Mouse (Mus musculus): ENCODE results near the gene Rrp15. TPM values are rescaled to one million over a fixed set of nuclear protein-coding genes. Genes with fewer than 3 reads are reported as not detected.

Rrp15 gene
- polyA plus RNA-seq (2014; fragmentation: Nextera tagmentation; extraction: Ambion mirVana) = 89.0 and 94.1 TPM in 2 replicates

DNA sequence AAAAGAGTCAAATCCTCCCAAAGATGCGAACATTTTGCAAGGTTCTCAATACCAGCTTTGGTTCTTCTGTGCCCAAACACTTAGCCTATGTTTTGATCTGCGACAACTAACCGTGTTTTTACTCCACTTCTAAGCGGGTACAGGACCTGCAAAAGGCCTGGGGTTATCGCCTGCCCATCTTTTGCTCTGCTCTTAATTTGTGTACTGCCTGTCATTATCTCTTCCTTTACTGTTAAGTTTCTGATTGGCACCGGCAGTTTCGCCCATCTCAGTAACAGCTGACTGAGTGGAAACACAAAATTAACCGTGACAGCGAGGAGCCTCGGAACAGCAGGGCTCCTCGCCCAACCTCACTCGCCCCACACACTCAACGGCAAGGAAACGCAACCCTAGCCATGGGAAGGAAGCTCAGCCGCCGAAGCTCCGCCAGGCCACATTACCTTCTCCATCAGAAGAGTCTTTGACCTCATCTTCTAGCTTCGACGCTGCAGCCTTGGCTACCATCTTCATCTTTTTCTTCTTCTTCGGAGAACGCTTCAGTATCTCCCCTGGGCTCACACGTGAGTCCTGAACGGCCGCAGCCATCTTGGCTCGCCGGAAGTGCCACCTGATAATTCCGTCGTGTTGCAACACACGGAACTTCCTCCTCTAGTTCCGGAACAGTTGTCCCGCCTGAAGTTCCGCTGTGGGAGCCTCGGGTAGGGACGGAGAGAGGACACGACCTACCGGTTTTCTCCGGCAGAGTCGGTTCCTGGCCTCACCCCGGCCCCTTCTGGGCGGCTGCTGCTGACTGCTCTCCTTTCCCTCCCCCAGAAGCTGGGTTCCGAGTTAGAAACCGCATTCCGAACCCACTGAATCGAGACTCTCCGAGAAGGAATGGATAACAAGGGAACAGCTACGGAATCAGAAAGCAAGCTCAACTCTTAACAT lies at the start of gene Rrp15:
Gene Rrp15, minus strand, starts transcription at position 635 of the 930 bp plus-strand sequence.
- H3K27ac ChIP-seq (replicated peaks; ENCODE audit: low read depth, low read length) = 0 out of 2 replicates have a peak within 1 kb of the TSS, but pooled peaks have one; percentile 47
- no peaks in the 10 kb centered on the region for H3K36me3 ChIP-seq (ENCODE audit: control insufficient read depth, insufficient read depth, low read length)
- DNase-seq (ENCODE audit: low spot score) (peak; percentile 95), ATAC-seq (ENCODE audit: insufficient number of reproducible peaks, low FRiP score, low TSS enrichment, low read depth) (peak; percentile 87)
- peak within 1 kb of the TSS; percentile 84 for H3K4me2 ChIP-seq (ENCODE audit: low read depth, severe bottlenecking)
- H3K4me1 ChIP-seq (ENCODE audit: control insufficient read depth, insufficient read depth, low read length) = peaks cover 9% of the 10 kb centered on the region
- under 1% methylated on average over 46 of the region's 46 CpGs for WGBS
- H3K27me3 ChIP-seq (ENCODE audit: control insufficient read depth, insufficient read depth, low read length) = no peaks in the 10 kb centered on the region
- peak within 1 kb of the TSS; percentile 84 for H3K4me3 ChIP-seq (ENCODE audit: low read depth, low read length)
- H3K9me3 ChIP-seq (ENCODE audit: control insufficient read depth, low read length) = no peaks in the 10 kb centered on the region
- peak within 1 kb of the TSS; percentile 89 for H3K9ac ChIP-seq (ENCODE audit: low read length)

DNA sequence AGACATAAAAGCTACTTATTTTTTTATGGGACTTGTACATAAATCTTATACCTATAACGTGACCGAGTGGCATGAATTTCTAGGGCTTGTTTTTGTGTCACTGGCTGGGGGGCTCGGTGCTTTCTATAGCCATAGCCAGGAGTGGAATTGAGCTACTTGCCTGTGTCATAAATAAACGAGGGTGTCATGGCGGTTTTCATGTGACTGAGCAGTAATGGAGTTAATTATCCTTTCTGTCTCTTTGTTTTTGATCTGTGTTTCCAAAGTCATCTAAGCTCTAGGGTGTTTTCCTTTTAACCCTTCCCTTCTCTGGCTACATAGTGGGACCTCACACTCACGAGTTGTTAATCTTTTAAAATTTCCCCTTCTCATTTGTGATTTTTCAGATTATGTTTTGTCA lies 48.8 kb upstream of the Rrp15 start:
- no peak overlapping the region for H3K9ac ChIP-seq (ENCODE audit: low read length)
- WGBS = 25% methylated on average over 6 of the region's 6 CpGs
- no peak overlapping the region for H3K27ac ChIP-seq (replicated peaks; ENCODE audit: low read depth, low read length)
- ATAC-seq (ENCODE audit: insufficient number of reproducible peaks, low FRiP score, low TSS enrichment, low read depth) (no peak), DNase-seq (ENCODE audit: low spot score) (no peak)
- no peaks in the 10 kb centered on the region for H3K4me1 ChIP-seq (ENCODE audit: control insufficient read depth, insufficient read depth, low read length)
- H3K27me3 ChIP-seq (ENCODE audit: control insufficient read depth, insufficient read depth, low read length) = no peaks in the 10 kb centered on the region
- no peaks in the 10 kb centered on the region for H3K36me3 ChIP-seq (ENCODE audit: control insufficient read depth, insufficient read depth, low read length)
- no peak overlapping the region for H3K4me2 ChIP-seq (ENCODE audit: low read depth, severe bottlenecking)
- no peaks in the 10 kb centered on the region for H3K9me3 ChIP-seq (ENCODE audit: control insufficient read depth, low read length)
- H3K4me3 ChIP-seq (ENCODE audit: low read depth, low read length) = no peak overlapping the region

DNA sequence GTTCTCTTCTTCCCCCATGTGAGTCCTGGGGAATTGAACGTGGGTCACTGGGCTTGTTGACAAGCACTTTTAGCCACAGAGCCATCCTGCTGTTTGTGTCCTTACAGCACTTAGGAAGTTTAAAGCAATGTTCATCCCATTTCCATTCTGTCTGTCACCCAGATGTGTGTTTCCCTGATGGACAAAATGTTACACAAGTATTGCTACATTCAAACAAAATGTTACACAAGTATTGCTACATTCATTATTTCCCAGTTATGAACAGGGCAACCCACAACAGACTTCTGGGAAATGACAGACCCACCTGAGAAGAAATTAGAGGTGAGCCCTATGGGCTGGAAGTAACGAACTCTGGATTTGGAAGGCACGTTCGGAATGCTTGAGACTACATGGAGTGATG lies 36.2 kb upstream of the Rrp15 start:
- Histone ChIP-seq H3K4me1 (ENCODE audit: control insufficient read depth, insufficient read depth, low read length) (no peaks in the 10 kb centered on the region), H3K9ac (ENCODE audit: low read length) (no peak overlapping the region), H3K27me3 (ENCODE audit: control insufficient read depth, insufficient read depth, low read length) (no peaks in the 10 kb centered on the region), H3K4me2 (ENCODE audit: low read depth, severe bottlenecking) (no peak overlapping the region), H3K9me3 (ENCODE audit: control insufficient read depth, low read length) (no peaks in the 10 kb centered on the region), H3K27ac (replicated peaks; ENCODE audit: low read depth, low read length) (no peak overlapping the region), H3K4me3 (ENCODE audit: low read depth, low read length) (no peak overlapping the region), H3K36me3 (ENCODE audit: control insufficient read depth, insufficient read depth, low read length) (no peaks in the 10 kb centered on the region)
- WGBS = 85% methylated on average over 4 of the region's 4 CpGs
- no peak for DNase-seq (ENCODE audit: low spot score)
- no peak for ATAC-seq (ENCODE audit: insufficient number of reproducible peaks, low FRiP score, low TSS enrichment, low read depth)

DNA sequence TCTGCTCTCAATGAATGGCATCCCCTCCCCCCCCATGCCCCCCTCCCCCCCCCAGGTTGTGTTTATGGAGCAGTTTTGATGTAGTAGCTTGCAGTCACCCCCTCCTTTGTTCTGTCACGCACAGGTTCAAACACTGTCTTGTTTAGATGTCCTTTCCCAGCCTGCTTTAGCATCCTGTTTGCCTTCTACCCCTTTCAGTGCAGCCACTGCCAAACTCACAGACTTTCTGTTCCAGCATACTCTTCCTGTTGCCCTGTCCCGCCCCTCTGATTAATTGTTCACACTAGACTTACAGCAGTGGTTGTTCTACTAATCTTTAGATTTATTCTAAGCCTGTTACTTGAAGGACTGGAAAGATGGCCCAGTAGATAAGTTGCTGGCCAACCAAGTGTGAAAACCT lies 31.7 kb upstream of the Rrp15 start:
- H3K9ac ChIP-seq (ENCODE audit: low read length) = no peak overlapping the region
- H3K27me3 ChIP-seq (ENCODE audit: control insufficient read depth, insufficient read depth, low read length) = no peaks in the 10 kb centered on the region
- no peak for DNase-seq (ENCODE audit: low spot score)
- no peaks in the 10 kb centered on the region for H3K4me1 ChIP-seq (ENCODE audit: control insufficient read depth, insufficient read depth, low read length)
- no peaks in the 10 kb centered on the region for H3K9me3 ChIP-seq (ENCODE audit: control insufficient read depth, low read length)
- H3K27ac ChIP-seq (replicated peaks; ENCODE audit: low read depth, low read length) = no peak overlapping the region
- H3K4me2 ChIP-seq (ENCODE audit: low read depth, severe bottlenecking) = no peak overlapping the region
- no peak overlapping the region for H3K4me3 ChIP-seq (ENCODE audit: low read depth, low read length)
- H3K36me3 ChIP-seq (ENCODE audit: control insufficient read depth, insufficient read depth, low read length) = no peaks in the 10 kb centered on the region
- 67% methylated on average over 2 of the region's 2 CpGs for WGBS
- ATAC-seq (ENCODE audit: insufficient number of reproducible peaks, low FRiP score, low TSS enrichment, low read depth) = no peak

GRCm38 (mm10) chr1:186773124-186773523 lies 24.0 kb upstream of the Rrp15 start:
- no peak overlapping the region for H3K9ac ChIP-seq (ENCODE audit: low read length)
- no peak overlapping the region for H3K4me3 ChIP-seq (ENCODE audit: low read depth, low read length)
- ATAC-seq (ENCODE audit: insufficient number of reproducible peaks, low FRiP score, low TSS enrichment, low read depth) (no peak), DNase-seq (ENCODE audit: low spot score) (no peak)
- no peak overlapping the region for H3K27ac ChIP-seq (replicated peaks; ENCODE audit: low read depth, low read length)
- H3K4me2 ChIP-seq (ENCODE audit: low read depth, severe bottlenecking) = no peak overlapping the region
- no peaks in the 10 kb centered on the region for H3K9me3 ChIP-seq (ENCODE audit: control insufficient read depth, low read length)
- H3K27me3 ChIP-seq (ENCODE audit: control insufficient read depth, insufficient read depth, low read length) = no peaks in the 10 kb centered on the region
- no peaks in the 10 kb centered on the region for H3K4me1 ChIP-seq (ENCODE audit: control insufficient read depth, insufficient read depth, low read length)
- no peaks in the 10 kb centered on the region for H3K36me3 ChIP-seq (ENCODE audit: control insufficient read depth, insufficient read depth, low read length)
- 78% methylated on average over 3 of the region's 3 CpGs for WGBS

GRCm38 (mm10) chr1:186772547-186773077 lies 23.5 kb upstream of the Rrp15 start:
- no peak overlapping the region for H3K27ac ChIP-seq (replicated peaks; ENCODE audit: low read depth, low read length)
- H3K27me3 ChIP-seq (ENCODE audit: control insufficient read depth, insufficient read depth, low read length) = no peaks in the 10 kb centered on the region
- H3K4me3 ChIP-seq (ENCODE audit: low read depth, low read length) = no peak overlapping the region
- no peaks in the 10 kb centered on the region for H3K36me3 ChIP-seq (ENCODE audit: control insufficient read depth, insufficient read depth, low read length)
- H3K9me3 ChIP-seq (ENCODE audit: control insufficient read depth, low read length) = no peaks in the 10 kb centered on the region
- 74% methylated on average over 8 of the region's 8 CpGs for WGBS
- no peaks in the 10 kb centered on the region for H3K4me1 ChIP-seq (ENCODE audit: control insufficient read depth, insufficient read depth, low read length)
- ATAC-seq (ENCODE audit: insufficient number of reproducible peaks, low FRiP score, low TSS enrichment, low read depth) (no peak), DNase-seq (ENCODE audit: low spot score) (no peak)
- H3K9ac ChIP-seq (ENCODE audit: low read length) = no peak overlapping the region
- H3K4me2 ChIP-seq (ENCODE audit: low read depth, severe bottlenecking) = no peak overlapping the region

- H3K9ac ChIP-seq (ENCODE audit: low read length) = no peak overlapping the region
- ATAC-seq (ENCODE audit: insufficient number of reproducible peaks, low FRiP score, low TSS enrichment, low read depth) = no peak
- no peak overlapping the region for H3K4me3 ChIP-seq (ENCODE audit: low read depth, low read length)
- no peaks in the 10 kb centered on the region for H3K9me3 ChIP-seq (ENCODE audit: control insufficient read depth, low read length)
- no peak overlapping the region for H3K27ac ChIP-seq (replicated peaks; ENCODE audit: low read depth, low read length)
- no peaks in the 10 kb centered on the region for H3K36me3 ChIP-seq (ENCODE audit: control insufficient read depth, insufficient read depth, low read length)
- WGBS = 88% methylated on average over 6 of the region's 6 CpGs
- no peak overlapping the region for H3K4me2 ChIP-seq (ENCODE audit: low read depth, severe bottlenecking)
- H3K27me3 ChIP-seq (ENCODE audit: control insufficient read depth, insufficient read depth, low read length) = no peaks in the 10 kb centered on the region
- DNase-seq (ENCODE audit: low spot score) = no peak
- no peaks in the 10 kb centered on the region for H3K4me1 ChIP-seq (ENCODE audit: control insufficient read depth, insufficient read depth, low read length)
Measured at GRCm38 (mm10) chr1:186772005-186772404, 22.8 kb upstream of the Rrp15 start.

DNA sequence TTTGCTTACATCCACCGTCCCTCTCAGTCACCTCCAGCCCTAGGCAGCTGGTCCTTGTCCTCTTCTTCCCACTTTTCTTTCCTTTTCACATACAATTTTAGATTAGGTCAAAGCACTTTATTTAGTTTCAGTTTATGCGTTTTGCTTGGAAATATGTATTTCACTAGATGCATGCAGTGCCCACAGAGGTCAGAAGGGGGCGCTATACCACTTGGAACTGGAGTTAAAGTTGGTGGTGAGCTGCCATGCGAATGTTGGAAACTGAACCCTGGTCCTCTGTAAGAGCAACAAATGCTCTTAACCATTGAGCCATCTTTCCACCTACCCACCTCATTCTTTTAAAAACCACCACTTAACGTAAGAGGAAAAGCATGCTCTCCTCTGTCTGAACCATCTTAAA lies 21.5 kb upstream of the Rrp15 start:
- Histone ChIP-seq H3K9ac (ENCODE audit: low read length) (no peak overlapping the region), H3K4me3 (ENCODE audit: low read depth, low read length) (no peak overlapping the region), H3K4me1 (ENCODE audit: control insufficient read depth, insufficient read depth, low read length) (no peaks in the 10 kb centered on the region), H3K27ac (replicated peaks; ENCODE audit: low read depth, low read length) (no peak overlapping the region), H3K4me2 (ENCODE audit: low read depth, severe bottlenecking) (no peak overlapping the region), H3K9me3 (ENCODE audit: control insufficient read depth, low read length) (no peaks in the 10 kb centered on the region), H3K36me3 (ENCODE audit: control insufficient read depth, insufficient read depth, low read length) (no peaks in the 10 kb centered on the region), H3K27me3 (ENCODE audit: control insufficient read depth, insufficient read depth, low read length) (no peaks in the 10 kb centered on the region)
- DNase-seq (ENCODE audit: low spot score) (no peak), ATAC-seq (ENCODE audit: insufficient number of reproducible peaks, low FRiP score, low TSS enrichment, low read depth) (no peak)
- 68% methylated on average over 5 of the region's 5 CpGs for WGBS

Data from limb, embryonic 11.5 days (tissue).